Mouse (Mus musculus) hindbrain, embryonic 10.5 days (tissue): ENCODE results near the gene Stat5b. TPM values are rescaled to one million over a fixed set of nuclear protein-coding genes. Genes with fewer than 3 reads are reported as not detected.

Experiments
- DNase-seq: peaks from one replicate; pipeline ENCODE4 v3.0.0-alpha.2; 2017; ENCODE audit warnings: low spot score
- H3K27ac ChIP-seq: fragments of 300-500 bp; sonication (generic); 2 replicates; pipeline ENCODE4 v1.5.1; 2016; ENCODE audit warnings: mild to moderate bottlenecking, moderate library complexity
- H3K27me3 ChIP-seq: fragments of 300-500 bp; sonication (generic); 2 replicates; pipeline ENCODE4 v1.6.1; 2016; ENCODE audit warnings: mild to moderate bottlenecking; ENCODE audit not compliant: poor library complexity, insufficient read depth, severe bottlenecking
- H3K36me3 ChIP-seq: fragments of 300-500 bp; sonication (generic); 2 replicates; pipeline ENCODE4 v1.6.1; 2016; ENCODE audit warnings: mild to moderate bottlenecking, moderate library complexity
- H3K4me1 ChIP-seq: fragments of 300-500 bp; sonication (generic); replicated peaks from 2 replicates; pipeline ENCODE4 v1.6.1; 2016; ENCODE audit warnings: mild to moderate bottlenecking
- H3K4me3 ChIP-seq: fragments of 300-500 bp; sonication (generic); 2 replicates; pipeline ENCODE4 v1.5.1; 2016; ENCODE audit warnings: mild to moderate bottlenecking, moderate library complexity
- H3K9me3 ChIP-seq: fragments of 300-500 bp; sonication (generic); 2 replicates; pipeline ENCODE4 v1.6.1; 2016; ENCODE audit warnings: mild to moderate bottlenecking, moderate library complexity
- WGBS: fragments of 180-500 bp; shearing (Covaris S2); methylation state at CpG from one replicate; pipeline ENCODE4 v1.1.7; 2016; 5-methylcytosine and 5-hydroxymethylcytosine counted together
- polyA plus RNA-seq: library from polyadenylated mRNA; unstranded; fragments of >200 nt; fragmentation: Nextera tagmentation; extraction: Ambion mirVana; gene quantifications from 2 replicates; pipeline ENCODE4 v1.2.1, GENCODE M21; 2016

Stat5b gene
- polyA plus RNA-seq, 1 experiment from 2014 or later, result 14.8 TPM

GRCm38 (mm10) chr11:100861335-100861734 is 10.8 kb upstream of the Stat5b start:
- 79% methylated on average over 7 of the region's 7 CpGs for WGBS
- no peaks in the 10 kb centered on the region for H3K36me3 ChIP-seq
- peaks cover 14% of the 10 kb centered on the region for H3K4me1 ChIP-seq
- no peak overlapping the region for H3K4me3 ChIP-seq
- no peaks in the 10 kb centered on the region for H3K9me3 ChIP-seq
- no peak overlapping the region for H3K27ac ChIP-seq
- H3K27me3 ChIP-seq, result peaks cover 71% of the 10 kb centered on the region
- no peak for DNase-seq

- peak; percentile 70 for DNase-seq
- peak overlapping the region; percentile 59 for H3K4me3 ChIP-seq
- H3K9me3 ChIP-seq, result no peaks in the 10 kb centered on the region
- WGBS, result 3% methylated on average over 55 of the region's 55 CpGs
- peak overlapping the region; percentile 66 for H3K27ac ChIP-seq
- peaks cover 14% of the 10 kb centered on the region for H3K4me1 ChIP-seq
- H3K36me3 ChIP-seq, result no peaks in the 10 kb centered on the region
- peaks cover 80% of the 10 kb centered on the region for H3K27me3 ChIP-seq
These were observed 9.9 kb upstream of the Stat5b start for GRCm38 (mm10) chr11:100860198-100861048.

- peaks cover 88% of the 10 kb centered on the region for H3K27me3 ChIP-seq
- WGBS, result 50% methylated on average over 6 of the region's 6 CpGs
- no peak for DNase-seq
These were observed 9.1 kb upstream of the Stat5b start for GRCm38 (mm10) chr11:100859579-100860075.

DNA sequence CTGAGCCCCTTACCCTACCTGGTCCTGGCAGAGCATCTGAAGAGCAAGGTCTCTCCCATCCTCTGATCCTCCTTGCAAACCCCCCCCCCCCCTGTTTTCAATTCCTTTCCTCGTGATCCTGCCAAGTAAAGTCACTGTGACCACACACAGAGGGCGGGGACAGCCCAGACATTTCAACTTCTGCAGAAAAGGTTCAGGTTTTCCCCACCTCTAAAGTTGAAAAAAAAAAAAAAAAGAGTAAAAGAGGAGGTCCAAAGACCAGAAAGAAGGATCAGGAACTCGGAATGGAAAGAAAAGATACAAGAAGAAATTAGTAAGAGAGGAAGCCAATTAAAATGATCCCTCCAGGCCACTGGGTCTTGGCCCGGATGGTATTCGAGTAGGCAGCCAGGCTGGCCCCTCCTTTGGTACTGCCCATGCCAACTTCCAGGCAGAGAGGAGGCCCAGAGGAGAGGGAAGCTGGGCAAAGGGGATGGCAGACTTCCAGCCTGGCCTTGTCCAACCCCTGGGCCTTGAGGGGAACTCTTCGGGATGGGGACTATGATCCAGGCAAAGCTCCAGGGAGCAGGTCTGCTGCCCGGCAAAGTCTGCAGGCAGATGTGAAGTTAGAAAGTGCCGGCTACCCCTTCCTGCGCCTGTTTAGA is 8.5 kb upstream of the Stat5b start, which contains the start of gene Stat5a:
Gene Stat5a, plus strand, starts transcription at position 417 of the 644 bp plus-strand sequence.
- Histone ChIP-seq H3K4me3 (peak within 1 kb of the TSS; percentile 59), H3K27me3 (peaks cover 93% of the 10 kb centered on the region), H3K27ac (peak within 1 kb of the TSS; percentile 66), H3K36me3 (no peaks in the 10 kb centered on the region), H3K9me3 (no peaks in the 10 kb centered on the region), H3K4me1 (peaks cover 14% of the 10 kb centered on the region)
- DNase-seq, result no peak
- WGBS, result 55% methylated on average over 9 of the region's 9 CpGs

More at GRCm38 (mm10) chr11:100859579-100860075, 9.1 kb upstream of the Stat5b start:
- H3K27ac ChIP-seq, result no peak overlapping the region
- peak overlapping the region; percentile 59 for H3K4me3 ChIP-seq
- peaks cover 14% of the 10 kb centered on the region for H3K4me1 ChIP-seq
- no peaks in the 10 kb centered on the region for H3K9me3 ChIP-seq
- no peaks in the 10 kb centered on the region for H3K36me3 ChIP-seq

DNA sequence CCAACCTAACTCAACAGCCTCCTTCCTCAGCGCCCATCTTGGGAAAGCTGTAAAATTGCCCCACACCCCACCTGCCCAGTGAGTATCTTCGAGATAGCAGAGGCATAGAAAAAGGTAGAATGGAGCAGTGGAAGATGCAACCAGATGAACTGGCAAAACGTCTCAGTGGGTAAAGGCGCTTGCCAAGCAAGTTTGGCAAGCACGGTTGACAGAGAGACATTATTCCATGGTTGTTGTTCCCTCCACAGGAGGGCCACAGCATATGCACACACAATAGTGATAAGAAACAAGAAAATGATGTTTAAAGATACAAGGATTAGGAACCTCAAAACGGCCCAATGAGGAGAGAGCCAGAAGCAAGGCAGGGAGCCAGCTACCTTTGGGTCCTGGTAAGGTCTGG is 7.4 kb upstream of the Stat5b start:
- H3K27me3 ChIP-seq, result peaks cover 92% of the 10 kb centered on the region
- H3K4me1 ChIP-seq, result peaks cover 14% of the 10 kb centered on the region
- H3K27ac ChIP-seq, result no peak overlapping the region
- H3K9me3 ChIP-seq, result no peaks in the 10 kb centered on the region
- 77% methylated on average over 6 of the region's 6 CpGs for WGBS
- H3K4me3 ChIP-seq, result no peak overlapping the region
- DNase-seq, result no peak
- H3K36me3 ChIP-seq, result no peaks in the 10 kb centered on the region

DNA sequence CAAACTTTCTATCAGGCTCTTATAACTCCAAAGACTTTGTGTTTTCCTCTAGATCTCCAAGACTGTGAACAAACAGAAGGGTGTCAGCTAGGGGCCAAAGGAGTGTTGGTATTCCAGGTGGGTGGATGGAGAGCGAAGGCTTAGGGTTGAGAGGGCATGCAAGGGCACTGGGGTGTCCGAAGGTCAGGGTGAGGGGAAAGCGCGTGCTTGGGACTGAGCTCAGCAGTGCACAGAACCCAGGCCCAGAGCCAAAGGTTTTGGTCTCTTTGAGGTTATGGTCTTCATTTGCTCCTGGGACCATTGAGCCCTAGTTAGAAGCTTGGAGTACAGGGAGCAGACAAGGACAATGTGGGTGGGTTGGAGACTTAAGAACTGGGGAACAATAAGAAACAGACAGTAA is 4.7 kb upstream of the Stat5b start:
- Histone ChIP-seq H3K4me1 (peaks cover 18% of the 10 kb centered on the region), H3K36me3 (no peaks in the 10 kb centered on the region), H3K9me3 (no peaks in the 10 kb centered on the region), H3K27me3 (peaks cover 82% of the 10 kb centered on the region), H3K27ac (no peak overlapping the region), H3K4me3 (no peak overlapping the region)
- DNase-seq, result no peak
- 86% methylated on average over 4 of the region's 4 CpGs for WGBS

DNA sequence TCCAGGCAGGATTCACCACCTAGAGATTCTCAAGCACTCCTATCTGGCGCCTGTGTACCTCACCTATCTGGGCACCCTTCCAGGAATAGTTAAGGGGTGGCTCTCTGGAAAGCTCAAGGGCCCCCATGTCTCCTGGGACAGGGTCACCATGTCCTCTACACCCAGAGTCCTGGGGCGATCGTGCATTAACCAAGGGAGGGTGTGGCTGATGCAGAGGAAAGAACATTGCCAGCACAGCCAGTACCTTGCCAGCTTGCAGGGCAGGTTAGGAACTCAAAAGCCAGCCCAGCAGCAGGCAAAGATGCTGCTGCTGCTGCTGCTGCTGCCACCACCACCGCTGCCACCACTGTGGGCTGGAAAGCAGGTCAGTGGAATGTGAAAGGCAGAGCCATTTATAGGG is 3.7 kb upstream of the Stat5b start:
- Histone ChIP-seq H3K27ac (no peak overlapping the region), H3K4me1 (peaks cover 19% of the 10 kb centered on the region), H3K27me3 (peaks cover 74% of the 10 kb centered on the region), H3K9me3 (no peaks in the 10 kb centered on the region), H3K4me3 (no peak overlapping the region), H3K36me3 (no peaks in the 10 kb centered on the region)
- WGBS, result 72% methylated on average over 4 of the region's 4 CpGs
- no peak for DNase-seq

GRCm38 (mm10) chr11:100853018-100853417 is 2.5 kb upstream of the Stat5b start:
- DNase-seq, result no peak
- Histone ChIP-seq H3K27me3 (peaks cover 73% of the 10 kb centered on the region), H3K4me3 (no peak overlapping the region), H3K27ac (no peak overlapping the region), H3K36me3 (no peaks in the 10 kb centered on the region), H3K9me3 (no peaks in the 10 kb centered on the region), H3K4me1 (peaks cover 29% of the 10 kb centered on the region)
- whole genome bisulfite sequencing, result 80% methylated on average over 5 of the region's 5 CpGs

- H3K4me3 ChIP-seq, result no peak overlapping the region
- H3K4me1 ChIP-seq, result peaks cover 29% of the 10 kb centered on the region
- no peaks in the 10 kb centered on the region for H3K9me3 ChIP-seq
- H3K27ac ChIP-seq, result no peak overlapping the region
- no peaks in the 10 kb centered on the region for H3K36me3 ChIP-seq
- 94% methylated on average over 2 of the region's 2 CpGs for WGBS
- no peak for DNase-seq
- H3K27me3 ChIP-seq, result peaks cover 69% of the 10 kb centered on the region
These were observed 1.6 kb upstream of the Stat5b start for GRCm38 (mm10) chr11:100852088-100852487.

GRCm38 (mm10) chr11:100850778-100851528 is 429 bp upstream of the Stat5b start:
- Histone ChIP-seq H3K4me1 (peaks cover 29% of the 10 kb centered on the region), H3K36me3 (no peaks in the 10 kb centered on the region), H3K27ac (peak overlapping the region; percentile 90), H3K4me3 (peak overlapping the region; percentile 79), H3K9me3 (no peaks in the 10 kb centered on the region), H3K27me3 (peaks cover 58% of the 10 kb centered on the region)
- WGBS, result under 1% methylated on average over 33 of the region's 33 CpGs
- peak; percentile 59 for DNase-seq

DNA sequence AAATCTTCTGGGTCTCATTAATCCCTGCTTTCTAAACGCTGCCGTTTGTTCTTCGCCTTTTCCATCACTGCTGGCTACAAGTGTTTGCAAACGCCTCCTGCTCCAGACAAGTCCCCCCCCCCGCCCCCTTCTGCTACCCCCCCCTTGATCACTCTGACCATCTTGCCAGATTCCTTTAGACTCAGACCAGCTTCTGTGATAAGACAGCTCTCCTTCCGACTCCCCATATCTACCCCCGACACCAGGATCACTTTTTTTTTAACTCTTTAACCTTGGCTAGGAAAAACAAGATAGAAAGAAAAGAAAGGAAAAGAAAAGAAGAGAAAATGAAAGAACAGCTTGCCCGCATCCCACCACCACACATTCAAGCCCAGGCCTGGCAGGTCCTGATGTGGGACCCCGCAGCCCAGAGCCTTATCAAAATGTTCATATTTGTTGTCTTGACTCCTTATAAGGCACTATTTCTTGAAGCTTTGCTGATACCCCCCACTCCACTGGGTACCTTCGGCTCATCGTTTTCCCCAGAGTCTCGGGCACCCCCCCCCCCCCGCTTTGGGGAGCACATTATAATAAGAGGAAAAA is 977 bp downstream of the Stat5b start:
- H3K9me3 ChIP-seq, result no peaks in the 10 kb centered on the region
- peaks cover 29% of the 10 kb centered on the region for H3K4me1 ChIP-seq
- H3K36me3 ChIP-seq, result no peaks in the 10 kb centered on the region
- DNase-seq, result peak; percentile 10
- H3K4me3 ChIP-seq, result peak overlapping the region; percentile 79
- H3K27me3 ChIP-seq, result peaks cover 45% of the 10 kb centered on the region
- 5% methylated on average over 13 of the region's 13 CpGs for WGBS
- H3K27ac ChIP-seq, result peak overlapping the region; percentile 90

DNA sequence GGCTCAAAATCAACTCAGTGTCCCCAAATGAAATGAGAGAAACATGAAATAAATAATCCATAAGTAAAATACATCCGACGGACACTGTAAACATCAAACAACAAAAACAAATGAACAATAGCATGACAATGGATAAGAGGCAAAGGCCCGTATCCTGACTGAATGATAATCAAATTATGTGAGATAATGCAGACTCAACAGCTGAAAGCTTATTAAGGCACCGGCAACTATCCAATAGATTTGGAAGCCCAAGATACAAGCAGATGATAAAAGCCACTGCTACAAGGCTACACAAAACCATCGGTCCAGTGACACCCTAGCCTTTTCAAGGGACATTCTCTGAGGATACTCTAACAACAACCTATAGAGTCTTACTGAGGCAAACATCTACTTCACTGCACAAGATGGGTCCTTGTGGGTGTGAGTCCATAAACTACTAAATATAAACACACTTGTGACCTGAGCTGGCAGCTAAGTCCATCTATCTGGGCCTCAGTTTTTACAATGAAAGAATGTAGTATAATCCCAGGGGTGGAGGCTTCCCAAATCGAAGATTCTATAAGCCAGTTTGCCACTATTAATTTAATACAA is 1.6 kb downstream of the Stat5b start:
- DNase-seq, result no peak
- 75% methylated on average over 6 of the region's 6 CpGs for WGBS
- Histone ChIP-seq H3K36me3 (no peaks in the 10 kb centered on the region), H3K4me3 (peak overlapping the region; percentile 79), H3K27me3 (peaks cover 38% of the 10 kb centered on the region), H3K27ac (no peak overlapping the region), H3K4me1 (peaks cover 29% of the 10 kb centered on the region), H3K9me3 (no peaks in the 10 kb centered on the region)
